ENCODE assay signal across 23 mouse cellular contexts in the genomic region with DNA sequence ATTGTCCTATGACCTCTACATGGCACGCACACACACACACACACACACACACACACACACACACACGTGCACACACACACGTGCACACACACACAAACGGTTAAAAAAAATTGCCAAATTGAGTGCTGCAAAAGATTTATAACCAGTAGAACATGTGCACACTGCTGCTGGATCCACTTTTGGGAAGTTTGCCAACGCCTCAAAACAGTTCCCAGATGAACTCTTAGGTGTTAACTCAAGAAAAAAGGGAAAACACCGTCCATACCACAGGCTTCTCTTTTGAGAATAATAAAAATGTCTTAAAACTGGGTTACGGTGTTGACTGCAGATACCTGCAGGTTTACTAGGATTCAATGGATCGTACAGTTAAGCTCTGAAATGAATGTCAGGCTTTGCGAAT. TPM values are rescaled to one million over a fixed set of nuclear protein-coding genes. Genes with fewer than 3 reads are reported as not detected.
DNase-seq lines count a peak whose midpoint lies in the region; ATAC-seq and TF ChIP-seq lines count a peak whose summit lies in the region.
"Had no signal": no experiment of that assay in that cellular context is flagged by ENCODE, and none has a peak within 500 bp of the region (broad histone marks: within the 10 kb centered on the region; RNA-seq: fewer than 3 reads in every experiment).

No protein-coding gene starts in this region.

- WGBS in embryonic facial prominence, embryonic 14.5 days: 54% methylated on average over 9 of the region's 9 CpGs
- 92% methylated on average over 9 of the region's 9 CpGs for WGBS in embryonic facial prominence, embryonic 10.5 days
- WGBS in kidney, postnatal 0 days: 56% methylated on average over 9 of the region's 9 CpGs
- 58% methylated on average over 9 of the region's 9 CpGs for WGBS in stomach, embryonic 16.5 days

- H3K9ac ChIP-seq in embryonic facial prominence, embryonic 14.5 days (ENCODE audit: low read depth, low read length): no peak overlapping the region
- no peak overlapping the region for H3K9ac ChIP-seq in kidney, postnatal 0 days (ENCODE audit: low read depth, low read length)
- no peak overlapping the region for H3K9ac ChIP-seq in stomach, embryonic 16.5 days (ENCODE audit: low read length)
- H3K9ac ChIP-seq: embryonic facial prominence, embryonic 13.5 days; forebrain, embryonic 13.5 days; hindbrain, embryonic 12.5 days had no signal

- H3K4me3 ChIP-seq in embryonic facial prominence, embryonic 14.5 days (ENCODE audit: low read depth, low read length): no peak overlapping the region
- H3K4me3 ChIP-seq in embryonic facial prominence, embryonic 10.5 days: no peak overlapping the region
- H3K4me3 ChIP-seq in kidney, postnatal 0 days (replicated peaks; ENCODE audit: low read depth, low read length): no peak overlapping the region
- H3K4me3 ChIP-seq in stomach, embryonic 16.5 days (replicated peaks; ENCODE audit: low read length): no peak overlapping the region
- H3K4me3 ChIP-seq: embryonic facial prominence, embryonic 13.5 days; forebrain, embryonic 13.5 days; heart, embryonic 10.5 days; hindbrain, embryonic 12.5 days had no signal

- no peaks in the 10 kb centered on the region for H3K27me3 ChIP-seq in embryonic facial prominence, embryonic 14.5 days (replicated peaks; ENCODE audit: control insufficient read depth, insufficient read depth, low read length)
- no peaks in the 10 kb centered on the region for H3K27me3 ChIP-seq in embryonic facial prominence, embryonic 10.5 days (replicated peaks; ENCODE audit: low read depth, poor library complexity, severe bottlenecking)
- no peaks in the 10 kb centered on the region for H3K27me3 ChIP-seq in kidney, postnatal 0 days (ENCODE audit: insufficient read depth, low read length)
- no peaks in the 10 kb centered on the region for H3K27me3 ChIP-seq in stomach, embryonic 16.5 days (ENCODE audit: control insufficient read depth, insufficient read depth, low read length)
- H3K27me3 ChIP-seq: embryonic facial prominence, embryonic 13.5 days; forebrain, embryonic 13.5 days had no signal

- no peak for ATAC-seq in embryonic facial prominence, embryonic 14.5 days (ENCODE audit: low read depth)
- ATAC-seq in kidney, postnatal 0 days (replicated peaks; ENCODE audit: low FRiP score, low read depth): no peak
- ATAC-seq in stomach, embryonic 16.5 days (ENCODE audit: insufficient read depth, low FRiP score): no peak
- ATAC-seq: CD4-positive, CD25-positive, alpha-beta regulatory T cell, adult 4 months; forebrain, embryonic 13.5 days; hindbrain, embryonic 16.5 days had no signal

- H3K27ac ChIP-seq in embryonic facial prominence, embryonic 14.5 days (replicated peaks; ENCODE audit: low read depth, low read length): no peak overlapping the region
- no peak overlapping the region for H3K27ac ChIP-seq in embryonic facial prominence, embryonic 10.5 days (replicated peaks)
- H3K27ac ChIP-seq in kidney, postnatal 0 days: no peak overlapping the region
- peak overlapping the region; percentile 14; the same call in 1 of the 2 replicates for H3K27ac ChIP-seq in stomach, embryonic 16.5 days (ENCODE audit: low read length)
- H3K27ac ChIP-seq: embryonic facial prominence, embryonic 13.5 days; forebrain, embryonic 13.5 days; heart, embryonic 10.5 days; hindbrain, embryonic 12.5 days had no signal

- no peak for TF ChIP-seq CTCF in kidney, postnatal 0 days (IDR thresholded peaks at IDR 0.05; ENCODE audit: low read depth)

- H3K9me3 ChIP-seq in embryonic facial prominence, embryonic 14.5 days (ENCODE audit: control insufficient read depth, low read length): no peaks in the 10 kb centered on the region
- H3K9me3 ChIP-seq in embryonic facial prominence, embryonic 10.5 days: no peaks in the 10 kb centered on the region
- no peaks in the 10 kb centered on the region for H3K9me3 ChIP-seq in kidney, postnatal 0 days (replicated peaks; ENCODE audit: low read length)
- no peaks in the 10 kb centered on the region for H3K9me3 ChIP-seq in stomach, embryonic 16.5 days (replicated peaks; ENCODE audit: control insufficient read depth, low read length)
- H3K9me3 ChIP-seq: embryonic facial prominence, embryonic 13.5 days; forebrain, embryonic 13.5 days; G1E; heart, embryonic 10.5 days; hindbrain, embryonic 12.5 days had no signal

- DNase-seq in embryonic facial prominence, embryonic 14.5 days (ENCODE audit: low spot score): peak; percentile 50
- no peak for DNase-seq in embryonic facial prominence, embryonic 10.5 days (ENCODE audit: low spot score)
- DNase-seq in kidney, postnatal 0 days (ENCODE audit: low spot score): peak; percentile 16
- no peak for DNase-seq in kidney, adult 18-20 months
- peak; percentile 39 for DNase-seq in NIH3T3 (ENCODE audit: low read depth)
- no peak for DNase-seq in layer of hippocampus, postnatal 14 days (ENCODE audit: low spot score in 2 of 2)
- DNase-seq: adrenal gland, postnatal 14 days; B cell, adult 2 months; cerebellum, adult 11-12 months; cerebellum, adult 9-10 months; cerebellum, postnatal 25 days; gastrocnemius, postnatal 10 days; heart, adult 18-20 months; heart, postnatal 10 days; heart, postnatal 4 days had no signal

- H3K4me1 ChIP-seq in embryonic facial prominence, embryonic 14.5 days (ENCODE audit: control insufficient read depth, insufficient read depth, low read length): peaks cover 12% of the 10 kb centered on the region
- H3K4me1 ChIP-seq in embryonic facial prominence, embryonic 10.5 days: no peaks in the 10 kb centered on the region; the same call in 1 of the 2 replicates
- H3K4me1 ChIP-seq in kidney, postnatal 0 days (replicated peaks; ENCODE audit: insufficient read depth, low read length): no peaks in the 10 kb centered on the region
- H3K4me1 ChIP-seq in stomach, embryonic 16.5 days (ENCODE audit: control insufficient read depth, insufficient read depth, low read length): peaks cover 19% of the 10 kb centered on the region; the same call in 1 of the 2 replicates

- H3K4me2 ChIP-seq in embryonic facial prominence, embryonic 14.5 days (ENCODE audit: low read depth, low read length): no peak overlapping the region
- no peak overlapping the region for H3K4me2 ChIP-seq in kidney, postnatal 0 days (ENCODE audit: low read length)
- no peak overlapping the region for H3K4me2 ChIP-seq in stomach, embryonic 16.5 days (ENCODE audit: low read depth, low read length)
- H3K4me2 ChIP-seq: embryonic facial prominence, embryonic 13.5 days; forebrain, embryonic 13.5 days; hindbrain, embryonic 12.5 days had no signal

- no peaks in the 10 kb centered on the region for H3K36me3 ChIP-seq in embryonic facial prominence, embryonic 14.5 days (ENCODE audit: control insufficient read depth, insufficient read depth, low read length)
- H3K36me3 ChIP-seq in embryonic facial prominence, embryonic 10.5 days (replicated peaks): no peaks in the 10 kb centered on the region
- H3K36me3 ChIP-seq in kidney, postnatal 0 days (ENCODE audit: insufficient read depth, low read length): no peaks in the 10 kb centered on the region
- H3K36me3 ChIP-seq in stomach, embryonic 16.5 days (ENCODE audit: control insufficient read depth, insufficient read depth, low read length): no peaks in the 10 kb centered on the region
- H3K36me3 ChIP-seq: embryonic facial prominence, embryonic 13.5 days; G1E; heart, embryonic 10.5 days; hindbrain, embryonic 12.5 days had no signal

RNA-seq across cellular contexts. Expression of a gene that starts 48.0 kb away (rescaled TPM):
- 13.1 and 14.0 TPM in 2 replicates for polyA plus RNA-seq in embryonic facial prominence, embryonic 14.5 days (2014; fragmentation: Nextera tagmentation; extraction: Ambion mirVana)
- 4.0 and 4.1 TPM in 2 replicates for polyA plus RNA-seq in embryonic facial prominence, embryonic 10.5 days (2016; fragmentation: Nextera tagmentation; extraction: Ambion mirVana)
- polyA plus RNA-seq in kidney, postnatal 0 days (2015; fragmentation: Nextera tagmentation; extraction: Ambion mirVana): 11.1 TPM in 2 replicates
- polyA plus RNA-seq in stomach, embryonic 16.5 days (2015; fragmentation: Nextera tagmentation; extraction: Ambion mirVana): 15.7 and 18.4 TPM in 2 replicates
- 100 to 1,000 TPM; 256 to 267 TPM for total RNA-seq in layer of hippocampus, postnatal 14 days (2021)

Comparison
In these comparisons a context has a peak if more than half of its experiments do, and no peak if none do; other contexts are left out.
1. DNase-seq: peak in embryonic facial prominence, embryonic 14.5 days (single experiment), kidney, postnatal 0 days (single experiment) and NIH3T3 (single experiment); none in embryonic facial prominence, embryonic 10.5 days (single experiment), kidney, adult 18-20 months (single experiment) and layer of hippocampus, postnatal 14 days (0 of 2).